8 mouse cellular contexts compared by ENCODE assay signal in genomic region chr13:109558341-109559257, GRCm38 (mm10).
DNase-seq lines count a peak whose midpoint lies in the region; ATAC-seq lines count a peak whose summit lies in the region.

No protein-coding gene starts in this region.

- peak; percentile 5 to 52 for DNase-seq in heart, postnatal 14 days
- DNase-seq in heart, adult 9 months (ENCODE audit: low spot score in 2 of 2), result no peak
- DNase-seq in 416B (ENCODE audit: low read depth), result peak; percentile 79
- peak; percentile 23 for DNase-seq in Muller cell, postnatal 12 days (ENCODE audit: inconsistent ontology term)
- peak; percentile 74 for DNase-seq in embryonic facial prominence, embryonic 14.5 days (ENCODE audit: low spot score)
- DNase-seq in left cerebral cortex, adult 9 months (ENCODE audit: low spot score in 2 of 2), result peak; percentile 27 to 61
- DNase-seq in retina, postnatal 1 day, result peak; percentile 60
- no peak for DNase-seq in frontal cortex, postnatal 14 days (ENCODE audit: low spot score in 2 of 2)

- H3K36me3 ChIP-seq in embryonic facial prominence, embryonic 14.5 days (ENCODE audit: control insufficient read depth, insufficient read depth, low read length), result no peaks in the 10 kb centered on the region

- WGBS in embryonic facial prominence, embryonic 14.5 days, result 66% methylated on average over 12 of the region's 12 CpGs

- H3K27ac ChIP-seq in embryonic facial prominence, embryonic 14.5 days (replicated peaks; ENCODE audit: low read depth, low read length), result no peak overlapping the region

- ATAC-seq in embryonic facial prominence, embryonic 14.5 days (ENCODE audit: low read depth), result no peak

- H3K9ac ChIP-seq in embryonic facial prominence, embryonic 14.5 days (ENCODE audit: low read depth, low read length), result no peak overlapping the region

- intact Hi-C loops in heart, postnatal 14 days (cut with DNase I), result loop anchor here (2.0 to 5.0 kb wide), 2 partner anchors 50 to 179 kb away; no protein-coding TSS in a partner anchor

- H3K4me2 ChIP-seq in embryonic facial prominence, embryonic 14.5 days (ENCODE audit: low read depth, low read length), result no peak overlapping the region

- H3K4me3 ChIP-seq in embryonic facial prominence, embryonic 14.5 days (ENCODE audit: low read depth, low read length), result no peak overlapping the region

- H3K4me1 ChIP-seq in embryonic facial prominence, embryonic 14.5 days (ENCODE audit: control insufficient read depth, insufficient read depth, low read length), result no peaks in the 10 kb centered on the region

- H3K9me3 ChIP-seq in embryonic facial prominence, embryonic 14.5 days (ENCODE audit: control insufficient read depth, low read length), result no peaks in the 10 kb centered on the region

- H3K27me3 ChIP-seq in embryonic facial prominence, embryonic 14.5 days (replicated peaks; ENCODE audit: control insufficient read depth, insufficient read depth, low read length), result no peaks in the 10 kb centered on the region

Comparison
In these comparisons a context has a peak if more than half of its experiments do, and no peak if none do; other contexts are left out.
1. DNase-seq: peak in heart, postnatal 14 days (2 of 2), 416B (single experiment), Muller cell, postnatal 12 days (single experiment), embryonic facial prominence, embryonic 14.5 days (single experiment), left cerebral cortex, adult 9 months (2 of 2) and retina, postnatal 1 day (single experiment); none in heart, adult 9 months (0 of 2) and frontal cortex, postnatal 14 days (0 of 2).